Comparison of ENCODE assay signal across 8 mouse cellular contexts in genomic region chr15:7459992-7460820, GRCm38 (mm10).
DNase-seq lines count a peak whose midpoint lies in the region; ATAC-seq and TF ChIP-seq lines count a peak whose summit lies in the region.

No protein-coding gene starts in this region.

- H3K4me1 ChIP-seq in cortical plate, adult 2 months (ENCODE audit: control insufficient read depth, insufficient read depth, low read length), result no peaks in the 10 kb centered on the region
- H3K4me1 ChIP-seq in limb, embryonic 14.5 days (ENCODE audit: control insufficient read depth, insufficient read depth, low read length), result no peaks in the 10 kb centered on the region
- H3K4me1 ChIP-seq in neural tube, embryonic 13.5 days (replicated peaks), result no peaks in the 10 kb centered on the region

- no peak for TF ChIP-seq POLR2A in cortical plate, adult 2 months (IDR thresholded peaks at IDR 0.05; ENCODE audit: extremely low read depth, insufficient read depth, low read length)
- 0 out of 2 replicates have a peak, but pooled peaks have one; percentile 20 for TF ChIP-seq POLR2A in limb, embryonic 14.5 days (IDR thresholded peaks at IDR 0.05; ENCODE audit: borderline replicate concordance, extremely low read depth, insufficient read depth, insufficient read length)

- no peak overlapping the region for H3K4me3 ChIP-seq in cortical plate, adult 2 months (ENCODE audit: insufficient read depth, low read length)
- H3K4me3 ChIP-seq in limb, embryonic 14.5 days (replicated peaks; ENCODE audit: low read length), result no peak overlapping the region
- H3K4me3 ChIP-seq in neural tube, embryonic 13.5 days, result no peak overlapping the region

- DNase-seq in urinary bladder, adult 18-20 months (ENCODE audit: low spot score in 2 of 2), result peak; percentile 7 to 48
- DNase-seq in urinary bladder, postnatal 10 days (ENCODE audit: low spot score), result no peak
- peak; percentile 55 for DNase-seq in gastrocnemius, postnatal 14 days
- DNase-seq in kidney, adult 9 months, result peak; percentile 64
- DNase-seq in limb, embryonic 14.5 days (ENCODE audit: low spot score), result peak; percentile 82
- DNase-seq in thymus, postnatal 0 days (ENCODE audit: low spot score), result peak; percentile 40

- no peak overlapping the region for H3K4me2 ChIP-seq in limb, embryonic 14.5 days (replicated peaks; ENCODE audit: low read depth, low read length, severe bottlenecking)
- H3K4me2 ChIP-seq in neural tube, embryonic 13.5 days, result no peak overlapping the region

- H3K27ac ChIP-seq in cortical plate, adult 2 months (ENCODE audit: insufficient read depth, low read length), result no peak overlapping the region
- H3K27ac ChIP-seq in limb, embryonic 14.5 days (replicated peaks; ENCODE audit: low read depth, low read length), result no peak overlapping the region
- H3K27ac ChIP-seq in neural tube, embryonic 13.5 days (replicated peaks), result no peak overlapping the region

- 28% methylated on average over 9 of the region's 9 CpGs for WGBS in limb, embryonic 14.5 days
- WGBS in neural tube, embryonic 13.5 days, result 27% methylated on average over 9 of the region's 9 CpGs

- intact Hi-C loops in gastrocnemius, postnatal 14 days (cut with DNase I; ENCODE audit: low total_unique reads), result loop anchor here (2.0 to 5.0 kb wide), 2 partner anchors 349 to 602 kb away; no protein-coding TSS in a partner anchor

- H3K36me3 ChIP-seq in limb, embryonic 14.5 days (ENCODE audit: control insufficient read depth, insufficient read depth, low read length), result no peaks in the 10 kb centered on the region
- H3K36me3 ChIP-seq in neural tube, embryonic 13.5 days, result no peaks in the 10 kb centered on the region

- no peak for ATAC-seq in limb, embryonic 14.5 days (ENCODE audit: low FRiP score, low read depth)
- peak; percentile 78 for ATAC-seq in neural tube, embryonic 13.5 days (ENCODE audit: low read depth)

- no peaks in the 10 kb centered on the region for H3K9me3 ChIP-seq in limb, embryonic 14.5 days (ENCODE audit: control insufficient read depth, low read length)
- H3K9me3 ChIP-seq in neural tube, embryonic 13.5 days, result no peaks in the 10 kb centered on the region

- H3K9ac ChIP-seq in limb, embryonic 14.5 days (ENCODE audit: low read depth, low read length, severe bottlenecking), result no peak overlapping the region
- H3K9ac ChIP-seq in neural tube, embryonic 13.5 days, result no peak overlapping the region

- TF ChIP-seq CTCF in cortical plate, adult 2 months (IDR thresholded peaks at IDR 0.05; ENCODE audit: extremely low read depth, insufficient read depth, low read length), result peak; percentile 93

- peaks cover 7% of the 10 kb centered on the region; the same call in 1 of the 2 replicates for H3K27me3 ChIP-seq in limb, embryonic 14.5 days (ENCODE audit: control insufficient read depth, insufficient read depth, low read length)
- H3K27me3 ChIP-seq in neural tube, embryonic 13.5 days, result 0 out of 2 replicates have a peak, but pooled peaks cover 5% of the 10 kb centered on the region
